Mouse (Mus musculus): ENCODE measurements at regions not wholly inside any gene's neighbourhood (a gene's known extent, or its start where the extent isn't known, plus 50 kb on each side); places are given as distances from the start of the nearest gene placed in this dataset.

DNA sequence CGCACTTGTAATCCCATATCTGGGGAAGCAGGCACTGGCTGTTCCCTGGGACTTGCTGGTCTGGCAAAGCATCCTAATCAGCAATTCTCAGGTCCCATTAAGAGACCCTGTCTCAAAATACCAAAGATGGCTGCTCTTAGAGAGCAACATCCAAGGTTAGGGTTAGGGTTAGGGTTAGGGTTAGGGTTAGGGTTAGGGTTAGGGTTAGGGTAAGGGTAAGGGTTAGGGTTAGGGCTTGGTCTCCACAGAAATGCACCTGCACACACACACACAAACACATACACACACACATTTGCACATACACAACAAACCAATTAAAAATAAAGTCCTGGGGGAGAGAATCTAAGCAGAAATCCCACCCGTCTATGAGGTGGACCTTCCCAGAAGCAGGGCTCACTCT is 195.8 kb upstream of the Tcerg1l start:
- H3K36me3 ChIP-seq (ENCODE audit: control insufficient read depth, insufficient read depth), result no peaks in the 10 kb centered on the region
- no peaks in the 10 kb centered on the region for H3K27me3 ChIP-seq (ENCODE audit: control insufficient read depth, insufficient read depth, insufficient read length)
- H3K4me3 ChIP-seq (ENCODE audit: insufficient read depth, poor library complexity, severe bottlenecking), result no peak overlapping the region
- no peak overlapping the region for H3ac ChIP-seq (ENCODE audit: control insufficient read depth, insufficient read length, low read depth)
- H3K79me2 ChIP-seq (ENCODE audit: control insufficient read depth, insufficient read depth), result no peaks in the 10 kb centered on the region
- no peak for TF ChIP-seq MAX (IDR thresholded peaks at IDR 0.05)
- TF ChIP-seq CTCF (IDR thresholded peaks at IDR 0.05; ENCODE audit: control insufficient read depth, insufficient read depth, insufficient read length), result no peak
- no peak for TF ChIP-seq CEBPB (IDR thresholded peaks at IDR 0.05; ENCODE audit: low read depth)
- TF ChIP-seq MYOD1 (IDR thresholded peaks at IDR 0.05; ENCODE audit: control insufficient read depth, insufficient read length, low read depth), result no peak
- no peak for TF ChIP-seq MYOG (IDR thresholded peaks at IDR 0.05; ENCODE audit: control insufficient read depth, extremely low read depth, insufficient read length)
- no peak for TF ChIP-seq USF1 (IDR thresholded peaks at IDR 0.05; ENCODE audit: low read depth)
- no peak for TF ChIP-seq FOSL1 (IDR thresholded peaks at IDR 0.05; ENCODE audit: insufficient read depth, low read length, poor library complexity, severe bottlenecking)
- H3K79me3 ChIP-seq (ENCODE audit: low read depth), result no peaks in the 10 kb centered on the region

DNA sequence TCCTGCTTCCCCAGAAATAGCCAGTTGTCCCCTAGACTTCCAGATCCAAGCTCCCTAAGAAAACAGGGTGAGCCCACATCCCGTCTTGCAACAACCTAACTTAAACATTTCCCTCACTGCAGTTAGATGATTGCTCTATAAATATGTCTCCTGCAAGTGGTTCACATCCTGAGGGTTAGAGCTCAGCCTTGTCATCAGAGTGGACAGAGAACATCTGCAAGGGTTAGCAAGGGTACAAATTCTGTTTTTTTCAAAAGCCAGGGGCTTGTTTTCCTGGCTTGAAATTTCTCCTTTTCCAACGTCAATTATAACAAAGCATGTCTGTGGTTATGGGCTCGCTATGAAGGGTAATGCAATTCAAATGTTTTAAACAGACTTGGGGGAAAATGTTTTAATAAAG is 169.8 kb upstream of the Tcerg1l start:
- Histone ChIP-seq H3K4me3 (ENCODE audit: insufficient read depth, poor library complexity, severe bottlenecking) (no peak overlapping the region), H3K79me3 (ENCODE audit: low read depth) (no peaks in the 10 kb centered on the region), H3K27me3 (ENCODE audit: control insufficient read depth, insufficient read depth, insufficient read length) (no peaks in the 10 kb centered on the region), H3K79me2 (ENCODE audit: control insufficient read depth, insufficient read depth) (no peaks in the 10 kb centered on the region), H3ac (ENCODE audit: control insufficient read depth, insufficient read length, low read depth) (no peak overlapping the region), H3K36me3 (ENCODE audit: control insufficient read depth, insufficient read depth) (no peaks in the 10 kb centered on the region)
- TF ChIP-seq MYOG (IDR thresholded peaks at IDR 0.05; ENCODE audit: control insufficient read depth, extremely low read depth, insufficient read length) (no peak), FOSL1 (IDR thresholded peaks at IDR 0.05; ENCODE audit: insufficient read depth, low read length, poor library complexity, severe bottlenecking) (no peak), MAX (IDR thresholded peaks at IDR 0.05) (no peak), USF1 (IDR thresholded peaks at IDR 0.05; ENCODE audit: low read depth) (no peak), CTCF (IDR thresholded peaks at IDR 0.05; ENCODE audit: control insufficient read depth, insufficient read depth, insufficient read length) (no peak), MYOD1 (IDR thresholded peaks at IDR 0.05; ENCODE audit: control insufficient read depth, insufficient read length, low read depth) (no peak), CEBPB (IDR thresholded peaks at IDR 0.05; ENCODE audit: low read depth) (no peak)

DNA sequence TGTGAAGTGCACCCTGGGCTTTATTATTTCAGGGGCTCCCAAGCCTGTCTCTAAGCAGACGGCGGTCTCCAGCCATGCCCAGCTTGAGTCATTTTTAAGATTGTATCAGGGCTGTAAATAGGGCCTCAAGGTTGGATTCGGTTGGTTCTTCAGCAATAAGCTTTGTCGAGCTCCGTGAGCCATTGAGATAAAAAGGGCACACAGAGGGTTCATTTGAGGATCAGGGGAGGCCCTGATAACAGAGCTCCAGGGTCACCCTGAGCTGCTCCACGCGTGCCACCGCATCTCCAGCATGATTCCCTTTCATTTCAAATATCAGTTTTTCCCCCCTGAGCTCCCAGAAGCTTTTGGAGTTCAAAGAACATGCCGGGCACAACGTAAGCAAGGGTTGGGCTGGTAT is 154.1 kb upstream of the Tcerg1l start:
- TF ChIP-seq CTCF (IDR thresholded peaks at IDR 0.05; ENCODE audit: control insufficient read depth, insufficient read depth, insufficient read length), result no peak
- no peak for TF ChIP-seq CEBPB (IDR thresholded peaks at IDR 0.05; ENCODE audit: low read depth)
- TF ChIP-seq FOSL1 (IDR thresholded peaks at IDR 0.05; ENCODE audit: insufficient read depth, low read length, poor library complexity, severe bottlenecking), result no peak
- no peak for TF ChIP-seq MYOG (IDR thresholded peaks at IDR 0.05; ENCODE audit: control insufficient read depth, extremely low read depth, insufficient read length)
- no peak for TF ChIP-seq USF1 (IDR thresholded peaks at IDR 0.05; ENCODE audit: low read depth)
- no peak for TF ChIP-seq MYOD1 (IDR thresholded peaks at IDR 0.05; ENCODE audit: control insufficient read depth, insufficient read length, low read depth)
- TF ChIP-seq MAX (IDR thresholded peaks at IDR 0.05), result no peak
- Histone ChIP-seq H3ac (ENCODE audit: control insufficient read depth, insufficient read length, low read depth) (no peak overlapping the region), H3K79me2 (ENCODE audit: control insufficient read depth, insufficient read depth) (no peaks in the 10 kb centered on the region), H3K4me3 (ENCODE audit: insufficient read depth, poor library complexity, severe bottlenecking) (no peak overlapping the region), H3K27me3 (ENCODE audit: control insufficient read depth, insufficient read depth, insufficient read length) (no peaks in the 10 kb centered on the region), H3K36me3 (ENCODE audit: control insufficient read depth, insufficient read depth) (no peaks in the 10 kb centered on the region), H3K79me3 (ENCODE audit: low read depth) (no peaks in the 10 kb centered on the region)

DNA sequence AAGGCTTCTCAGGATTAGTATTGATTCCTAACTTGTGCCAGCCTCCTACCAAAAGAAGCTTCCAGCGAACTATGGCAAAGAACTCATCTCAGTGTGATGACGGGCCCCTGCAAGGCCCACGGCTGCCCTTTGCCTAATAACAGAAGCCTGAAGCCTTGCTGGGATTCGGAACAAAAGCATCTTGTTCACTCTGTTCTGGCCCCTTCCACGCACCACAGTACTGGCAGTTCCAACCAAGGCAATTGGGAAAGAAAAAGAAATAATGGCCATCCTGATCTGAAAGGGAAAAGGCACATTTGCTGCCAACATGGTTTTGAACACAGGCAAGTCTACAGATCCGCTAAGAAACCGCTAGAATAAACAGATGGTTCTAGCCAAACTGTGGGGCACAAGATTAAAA is 150.4 kb upstream of the Tcerg1l start:
- Histone ChIP-seq H3K79me2 (ENCODE audit: control insufficient read depth, insufficient read depth) (no peaks in the 10 kb centered on the region), H3K27me3 (ENCODE audit: control insufficient read depth, insufficient read depth, insufficient read length) (no peaks in the 10 kb centered on the region), H3K79me3 (ENCODE audit: low read depth) (no peaks in the 10 kb centered on the region), H3ac (ENCODE audit: control insufficient read depth, insufficient read length, low read depth) (no peak overlapping the region), H3K4me3 (ENCODE audit: insufficient read depth, poor library complexity, severe bottlenecking) (no peak overlapping the region), H3K36me3 (ENCODE audit: control insufficient read depth, insufficient read depth) (no peaks in the 10 kb centered on the region)
- TF ChIP-seq MAX (IDR thresholded peaks at IDR 0.05) (no peak), CTCF (IDR thresholded peaks at IDR 0.05; ENCODE audit: control insufficient read depth, insufficient read depth, insufficient read length) (no peak), MYOD1 (IDR thresholded peaks at IDR 0.05; ENCODE audit: control insufficient read depth, insufficient read length, low read depth) (no peak), FOSL1 (IDR thresholded peaks at IDR 0.05; ENCODE audit: insufficient read depth, low read length, poor library complexity, severe bottlenecking) (no peak), USF1 (IDR thresholded peaks at IDR 0.05; ENCODE audit: low read depth) (no peak), MYOG (IDR thresholded peaks at IDR 0.05; ENCODE audit: control insufficient read depth, extremely low read depth, insufficient read length) (no peak), CEBPB (IDR thresholded peaks at IDR 0.05; ENCODE audit: low read depth) (no peak)

DNA sequence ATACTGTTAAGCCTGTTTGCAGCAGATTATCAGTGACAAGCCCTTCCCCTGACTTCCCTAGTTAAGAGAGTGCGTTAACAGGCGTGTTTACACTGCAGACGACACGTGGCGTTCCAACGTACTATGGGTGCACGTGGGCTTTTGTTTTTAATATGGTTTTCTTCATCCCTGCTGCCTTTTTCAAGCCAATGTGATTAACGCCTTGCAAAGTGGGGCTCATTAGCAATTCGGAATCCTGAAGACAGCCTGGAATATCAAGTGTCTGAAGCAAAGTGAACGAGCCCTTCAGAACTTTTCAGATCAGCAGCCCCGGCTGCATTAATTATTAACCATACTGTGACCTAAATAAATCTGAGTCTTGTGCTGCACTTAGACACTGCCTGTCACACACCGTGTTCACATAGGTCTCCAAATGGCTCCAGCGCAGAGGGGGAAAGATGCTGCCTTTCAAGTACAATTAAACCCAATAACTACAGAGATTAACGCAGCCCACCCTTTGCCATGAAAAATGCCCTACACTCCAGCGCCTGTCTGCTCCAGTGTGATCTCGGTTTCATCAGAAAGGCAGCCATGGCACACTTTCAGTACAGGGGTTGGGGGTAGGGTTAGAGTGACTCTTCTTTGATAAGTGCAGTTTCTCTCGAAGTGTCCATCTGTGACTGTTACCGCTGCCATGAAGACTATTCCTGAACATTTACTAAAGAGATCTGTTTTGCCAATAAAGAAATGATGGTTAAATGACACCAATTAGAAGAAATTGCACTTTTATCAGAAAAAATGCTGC is 140.7 kb upstream of the Tcerg1l start:
- Histone ChIP-seq H3K27me3 (ENCODE audit: control insufficient read depth, insufficient read depth, insufficient read length) (no peaks in the 10 kb centered on the region), H3K79me2 (ENCODE audit: control insufficient read depth, insufficient read depth) (no peaks in the 10 kb centered on the region), H3K79me3 (ENCODE audit: low read depth) (no peaks in the 10 kb centered on the region), H3K4me3 (ENCODE audit: insufficient read depth, poor library complexity, severe bottlenecking) (no peak overlapping the region), H3K36me3 (ENCODE audit: control insufficient read depth, insufficient read depth) (no peaks in the 10 kb centered on the region), H3ac (ENCODE audit: control insufficient read depth, insufficient read length, low read depth) (no peak overlapping the region)
- TF ChIP-seq MAX (IDR thresholded peaks at IDR 0.05), result no peak
- TF ChIP-seq MYOD1 (IDR thresholded peaks at IDR 0.05; ENCODE audit: control insufficient read depth, insufficient read length, low read depth), result no peak
- TF ChIP-seq CTCF (IDR thresholded peaks at IDR 0.05; ENCODE audit: control insufficient read depth, insufficient read depth, insufficient read length), result no peak
- no peak for TF ChIP-seq MYOG (IDR thresholded peaks at IDR 0.05; ENCODE audit: control insufficient read depth, extremely low read depth, insufficient read length)
- no peak for TF ChIP-seq CEBPB (IDR thresholded peaks at IDR 0.05; ENCODE audit: low read depth)
- no peak for TF ChIP-seq USF1 (IDR thresholded peaks at IDR 0.05; ENCODE audit: low read depth)
- TF ChIP-seq FOSL1 (IDR thresholded peaks at IDR 0.05; ENCODE audit: insufficient read depth, low read length, poor library complexity, severe bottlenecking), result no peak

Data from C2C12 (cell line).